19 mouse cellular contexts compared by ENCODE assay signal in genomic region chr19:26249751-26250150, GRCm38 (mm10).
DNase-seq lines count a peak whose midpoint lies in the region; ATAC-seq and TF ChIP-seq lines count a peak whose summit lies in the region.
"Had no signal": no experiment of that assay in that cellular context is flagged by ENCODE, and none has a peak within 500 bp of the region (broad histone marks: within the 10 kb centered on the region; RNA-seq: fewer than 3 reads in every experiment).

No protein-coding gene starts in this region.

- H3K9me3 ChIP-seq in forebrain, embryonic 14.5 days (replicated peaks; ENCODE audit: control insufficient read depth, low read length) = no peaks in the 10 kb centered on the region
- H3K9me3 ChIP-seq in forebrain, embryonic 13.5 days (replicated peaks) = no peaks in the 10 kb centered on the region
- no peaks in the 10 kb centered on the region for H3K9me3 ChIP-seq in liver, postnatal 0 days (ENCODE audit: low read length)
- H3K9me3 ChIP-seq: embryonic facial prominence, embryonic 12.5 days; heart, embryonic 10.5 days; lung, embryonic 15.5 days had no signal

- H3K27me3 ChIP-seq in forebrain, embryonic 14.5 days (replicated peaks; ENCODE audit: control insufficient read depth, insufficient read depth, low read length) = no peaks in the 10 kb centered on the region
- H3K27me3 ChIP-seq in forebrain, embryonic 13.5 days = no peaks in the 10 kb centered on the region
- H3K27me3 ChIP-seq in liver, postnatal 0 days (ENCODE audit: insufficient read depth, low read length) = no peaks in the 10 kb centered on the region
- H3K27me3 ChIP-seq: CH12.LX; embryonic facial prominence, embryonic 12.5 days; lung, embryonic 15.5 days had no signal

- TF ChIP-seq EP300 in liver, postnatal 0 days (IDR thresholded peaks at IDR 0.05; ENCODE audit: low read depth) = no peak

- H3K36me3 ChIP-seq in forebrain, embryonic 14.5 days (ENCODE audit: control insufficient read depth, insufficient read depth, low read length) = no peaks in the 10 kb centered on the region
- H3K36me3 ChIP-seq in forebrain, embryonic 13.5 days (ENCODE audit: poor library complexity, severe bottlenecking) = no peaks in the 10 kb centered on the region
- no peaks in the 10 kb centered on the region for H3K36me3 ChIP-seq in liver, postnatal 0 days (replicated peaks; ENCODE audit: insufficient read depth, low read length)
- H3K36me3 ChIP-seq: embryonic facial prominence, embryonic 12.5 days; heart, embryonic 10.5 days; lung, embryonic 15.5 days had no signal

- H3K4me1 ChIP-seq in forebrain, embryonic 14.5 days (ENCODE audit: control insufficient read depth, insufficient read depth, low read length) = no peaks in the 10 kb centered on the region
- H3K4me1 ChIP-seq in forebrain, embryonic 13.5 days = no peaks in the 10 kb centered on the region
- H3K4me1 ChIP-seq in liver, postnatal 0 days (ENCODE audit: insufficient read depth) = no peaks in the 10 kb centered on the region
- H3K4me1 ChIP-seq: embryonic facial prominence, embryonic 12.5 days; heart, embryonic 10.5 days; lung, embryonic 15.5 days had no signal

- 77% methylated on average over 6 of the region's 6 CpGs for WGBS in forebrain, embryonic 14.5 days
- WGBS in forebrain, embryonic 13.5 days = 87% methylated on average over 6 of the region's 6 CpGs
- 81% methylated on average over 6 of the region's 6 CpGs for WGBS in liver, postnatal 0 days (ENCODE audit: insufficient replicate concordance)

- TF ChIP-seq CTCF in layer of hippocampus, adult 2 months (conservative IDR thresholded peaks at IDR 0.05) = no peak
- TF ChIP-seq CTCF in liver, postnatal 0 days (IDR thresholded peaks at IDR 0.05; ENCODE audit: low read depth) = no peak

- ATAC-seq in forebrain, embryonic 14.5 days = no peak
- no peak for ATAC-seq in forebrain, embryonic 13.5 days
- no peak for ATAC-seq in liver, postnatal 0 days
- ATAC-seq: hindbrain, postnatal 0 days had no signal

- peak; percentile 18 for DNase-seq in forebrain, embryonic 14.5 days (ENCODE audit: low spot score)
- DNase-seq in layer of hippocampus, adult 2 months (ENCODE audit: low spot score in 2 of 2) = peak; percentile 34 to 52
- peak; percentile 2 to 51 for DNase-seq in left cerebral cortex, adult 8-10 months (ENCODE audit: low spot score in 2 of 2)
- DNase-seq in right cerebral cortex, postnatal 25 days = peak; percentile 24
- no peak for DNase-seq in thymus, postnatal 14 days
- DNase-seq in spleen, postnatal 14 days (ENCODE audit: low spot score in 2 of 2) = no peak
- DNase-seq in liver, postnatal 0 days = no peak
- DNase-seq: adrenal gland, postnatal 14 days; cerebellum, postnatal 36 days; gastrocnemius, postnatal 14 days; kidney, adult 2 months; spleen, adult 18-20 months had no signal

- no peak overlapping the region for H3K9ac ChIP-seq in forebrain, embryonic 14.5 days (ENCODE audit: low read length)
- no peak overlapping the region for H3K9ac ChIP-seq in forebrain, embryonic 13.5 days
- H3K9ac ChIP-seq in liver, postnatal 0 days (replicated peaks) = no peak overlapping the region
- H3K9ac ChIP-seq: embryonic facial prominence, embryonic 12.5 days; lung, embryonic 15.5 days had no signal

- H3K4me3 ChIP-seq in forebrain, embryonic 14.5 days (ENCODE audit: low read depth, low read length) = no peak overlapping the region
- no peak overlapping the region for H3K4me3 ChIP-seq in forebrain, embryonic 13.5 days
- no peak overlapping the region for H3K4me3 ChIP-seq in layer of hippocampus, adult 2 months
- H3K4me3 ChIP-seq in liver, postnatal 0 days (ENCODE audit: low read depth, low read length) = no peak overlapping the region
- H3K4me3 ChIP-seq: embryonic facial prominence, embryonic 12.5 days; heart, embryonic 10.5 days; lung, embryonic 15.5 days had no signal

- no peak overlapping the region for H3K4me2 ChIP-seq in forebrain, embryonic 14.5 days (ENCODE audit: low read length)
- H3K4me2 ChIP-seq in forebrain, embryonic 13.5 days = no peak overlapping the region
- H3K4me2 ChIP-seq in liver, postnatal 0 days (ENCODE audit: low read depth, low read length) = no peak overlapping the region
- H3K4me2 ChIP-seq: embryonic facial prominence, embryonic 12.5 days; liver, embryonic 11.5 days; lung, embryonic 15.5 days had no signal

- no peak overlapping the region for H3K27ac ChIP-seq in forebrain, embryonic 14.5 days (ENCODE audit: low read depth, low read length)
- H3K27ac ChIP-seq in forebrain, embryonic 13.5 days = no peak overlapping the region
- H3K27ac ChIP-seq in layer of hippocampus, adult 2 months = 0 out of 2 replicates have a peak overlapping the region, but pooled peaks have one; percentile 53
- no peak overlapping the region for H3K27ac ChIP-seq in liver, postnatal 0 days (ENCODE audit: low read depth)
- H3K27ac ChIP-seq: embryonic facial prominence, embryonic 12.5 days; heart, embryonic 10.5 days; hindbrain, postnatal 0 days; lung, embryonic 15.5 days had no signal

Comparison
In these comparisons a context has a peak if more than half of its experiments do, and no peak if none do; other contexts are left out.
1. DNase-seq: peak in forebrain, embryonic 14.5 days (single experiment), layer of hippocampus, adult 2 months (2 of 2), left cerebral cortex, adult 8-10 months (2 of 2) and right cerebral cortex, postnatal 25 days (single experiment); none in thymus, postnatal 14 days (single experiment), spleen, postnatal 14 days (0 of 2) and liver, postnatal 0 days (single experiment).